Mouse (Mus musculus): Measurements from ENCODE around the gene Myo1b. TPM values are rescaled to one million over a fixed set of nuclear protein-coding genes. Genes with fewer than 3 reads are reported as not detected.

Myo1b gene
- polyA plus RNA-seq, 1 experiment from 2014 or later: 26.2 TPM

DNA sequence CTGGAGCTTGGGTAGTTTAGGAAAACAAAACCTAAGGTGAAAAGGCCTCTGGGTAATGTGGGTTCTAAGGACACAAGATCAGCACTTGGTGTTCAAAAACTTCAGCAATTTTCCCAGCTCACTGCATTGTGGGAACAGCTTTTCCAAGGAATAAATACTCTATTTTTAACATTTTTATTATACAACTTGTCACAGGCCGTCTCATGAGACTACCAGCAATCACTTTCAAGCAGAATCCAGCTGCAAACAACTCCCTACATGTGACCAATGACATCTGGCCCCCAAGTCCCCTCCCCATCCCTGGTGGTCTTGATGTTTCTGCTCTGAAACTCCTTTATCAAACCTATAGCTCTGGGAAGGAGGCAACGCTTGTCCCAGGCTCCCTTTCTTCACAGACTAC is 179.0 kb downstream of the Myo1b start:
- H3K27me3 ChIP-seq: no peaks in the 10 kb centered on the region
- ATAC-seq (no peak), DNase-seq (ENCODE audit: low read depth, low spot score) (no peak)
- POLR2A ChIA-PET: no interaction called here
- no peak for TF ChIP-seq CTCF (IDR thresholded peaks at IDR 0.05)
- in situ Hi-C loops (cut with MboI; ENCODE audit: low pct_unique_long_range_greater_than_20kb): no loop called here
- CTCF ChIA-PET: interaction anchor here (0.7 kb wide), 1 partner anchor 68 kb away, joined by 3 read pairs; no protein-coding TSS in a partner anchor

DNA sequence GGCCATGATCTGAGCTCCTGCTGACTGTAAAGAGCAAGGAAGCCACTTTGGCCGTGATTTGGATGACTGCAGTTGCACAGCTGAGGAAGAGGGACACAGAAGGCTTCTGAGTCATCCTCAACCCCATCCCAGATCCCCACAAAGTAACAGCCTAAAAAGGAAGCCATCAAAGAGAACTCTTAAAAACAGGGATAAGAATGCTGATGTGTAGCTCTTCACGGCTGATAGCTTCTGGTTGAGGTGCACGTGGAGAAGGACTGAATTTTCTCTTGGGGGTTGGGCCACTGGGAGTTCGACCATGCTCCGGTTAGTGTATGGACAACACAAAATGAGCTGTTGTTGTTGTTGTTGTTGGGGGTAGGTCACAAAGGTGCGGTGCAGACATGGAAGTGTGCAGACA is 181.2 kb downstream of the Myo1b start:
- no peak for TF ChIP-seq CTCF (IDR thresholded peaks at IDR 0.05)
- in situ Hi-C loops (cut with MboI; ENCODE audit: low pct_unique_long_range_greater_than_20kb): no loop called here
- no peak for ATAC-seq
- no peaks in the 10 kb centered on the region for H3K27me3 ChIP-seq
- CTCF ChIA-PET: no interaction called here
- POLR2A ChIA-PET: no interaction called here
- DNase-seq (ENCODE audit: low read depth, low spot score): no peak

DNA sequence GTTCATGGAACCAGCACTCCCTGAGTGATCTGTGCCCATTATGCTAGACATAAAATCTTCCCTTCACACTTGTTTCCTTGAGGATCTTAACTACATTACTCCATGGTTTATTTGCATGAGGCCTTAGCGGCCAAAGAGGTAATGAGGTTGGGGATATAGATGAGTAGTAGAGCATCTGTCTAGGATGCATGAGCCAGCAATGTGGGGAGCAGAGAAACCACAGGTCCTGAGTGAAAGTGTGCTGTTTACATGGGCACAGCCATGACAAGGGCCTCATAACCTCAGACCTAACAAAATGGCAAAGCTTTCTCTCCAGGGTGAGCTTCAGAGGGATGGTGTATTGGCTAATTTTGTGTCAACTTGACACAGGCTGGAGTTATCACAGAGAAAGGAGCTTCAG is 186.5 kb downstream of the Myo1b start:
- no peak for TF ChIP-seq CTCF (IDR thresholded peaks at IDR 0.05)
- ChIA-PET CTCF (no interaction called here), POLR2A (no interaction called here)
- no peaks in the 10 kb centered on the region for H3K27me3 ChIP-seq
- in situ Hi-C loops (cut with MboI; ENCODE audit: low pct_unique_long_range_greater_than_20kb): no loop called here
- DNase-seq (ENCODE audit: low read depth, low spot score) (no peak), ATAC-seq (no peak)

DNA sequence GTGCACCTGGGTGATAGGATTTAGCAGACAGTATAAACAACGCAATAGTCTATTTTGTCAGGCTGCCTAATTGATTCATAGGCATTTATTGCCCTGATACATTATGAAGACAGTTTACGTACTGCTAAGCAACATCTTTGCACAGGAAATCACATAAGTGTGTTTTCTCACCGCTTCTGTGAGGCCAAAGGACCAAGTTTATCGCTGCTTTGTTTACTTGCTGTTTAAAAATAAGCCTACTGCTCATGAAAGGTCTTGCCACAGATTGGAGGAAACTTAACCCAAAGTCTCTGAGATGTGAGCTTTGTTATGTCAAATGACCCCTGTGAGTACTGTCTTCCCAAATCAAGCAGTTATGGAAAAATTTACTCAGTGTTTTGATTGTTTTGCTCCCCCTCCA is 187.1 kb downstream of the Myo1b start:
- ChIA-PET CTCF (no interaction called here), POLR2A (no interaction called here)
- no peak for ATAC-seq
- TF ChIP-seq CTCF (IDR thresholded peaks at IDR 0.05): no peak
- no peak for DNase-seq (ENCODE audit: low read depth, low spot score)
- no peaks in the 10 kb centered on the region for H3K27me3 ChIP-seq
- in situ Hi-C loops (cut with MboI; ENCODE audit: low pct_unique_long_range_greater_than_20kb): no loop called here

DNA sequence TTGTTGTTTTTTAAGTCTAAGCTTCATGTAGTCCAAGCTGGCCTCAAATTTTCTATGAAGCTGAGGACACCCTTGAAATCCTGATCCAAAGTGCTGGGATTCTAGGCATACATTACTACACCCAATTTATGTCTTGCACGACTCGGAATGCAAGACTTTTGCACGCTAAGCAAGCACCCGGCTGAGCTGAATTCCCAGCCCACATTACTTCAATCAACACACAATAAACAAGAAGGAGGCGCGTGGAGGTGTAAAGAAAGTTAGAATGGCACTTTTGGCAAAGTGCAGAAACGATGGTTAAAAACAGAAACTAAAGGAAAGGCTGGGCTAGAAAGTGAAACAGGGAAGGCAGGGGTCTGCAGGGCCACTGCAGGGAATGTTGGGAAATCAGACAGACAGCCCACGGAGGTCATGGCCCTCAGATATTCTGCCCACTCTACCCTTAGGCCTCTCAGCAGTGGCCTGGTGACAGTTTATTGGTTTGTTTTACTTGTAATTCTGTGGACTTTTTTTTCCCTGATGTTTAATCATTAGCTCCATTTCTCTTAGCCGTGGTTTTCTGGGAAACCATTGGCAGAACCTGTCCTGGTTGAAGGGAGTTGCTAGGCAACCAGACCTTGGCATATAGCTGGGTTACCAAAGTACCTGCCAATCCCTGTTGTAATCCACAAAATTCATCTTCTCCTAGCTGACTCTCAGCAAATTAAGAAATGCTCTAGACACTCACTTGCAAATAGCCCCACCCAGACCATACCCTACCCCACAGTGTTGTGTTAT is 195.8 kb downstream of the Myo1b start:
- DNase-seq (ENCODE audit: low read depth, low spot score): no peak
- no peaks in the 10 kb centered on the region for H3K27me3 ChIP-seq
- ATAC-seq: peak; percentile 39
- CTCF ChIA-PET: interaction anchor here (0.8 to 1.2 kb wide), 2 partner anchors 15 to 76 kb away, joined by 3 read pairs; no protein-coding TSS in a partner anchor
- POLR2A ChIA-PET: no interaction called here
- TF ChIP-seq CTCF (IDR thresholded peaks at IDR 0.05): no peak
- in situ Hi-C loops (cut with MboI; ENCODE audit: low pct_unique_long_range_greater_than_20kb): no loop called here

DNA sequence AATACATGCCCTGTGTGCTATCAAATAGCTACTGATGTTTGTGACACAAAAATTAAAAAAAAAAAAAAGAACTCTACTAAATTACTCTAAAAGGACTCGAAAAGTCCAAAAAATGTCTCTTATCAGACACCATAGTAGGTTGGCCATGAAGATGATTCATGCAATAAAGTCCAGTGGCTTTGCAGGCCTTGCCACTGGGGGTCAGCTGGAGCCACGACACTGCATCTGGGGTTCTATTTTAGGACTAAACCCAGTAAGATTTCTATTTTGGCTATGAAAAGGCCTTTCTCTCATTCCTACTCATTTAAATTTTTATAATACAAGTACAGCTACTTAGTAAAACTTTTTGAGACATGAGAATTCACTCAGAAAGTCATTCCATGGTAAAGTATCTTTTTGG is 205.0 kb downstream of the Myo1b start:
- TF ChIP-seq CTCF (IDR thresholded peaks at IDR 0.05): peak; percentile 34
- ChIA-PET POLR2A (no interaction called here), CTCF (no interaction called here)
- DNase-seq (ENCODE audit: low read depth, low spot score) (no peak), ATAC-seq (no peak)
- in situ Hi-C loops (cut with MboI; ENCODE audit: low pct_unique_long_range_greater_than_20kb): no loop called here
- H3K27me3 ChIP-seq: no peaks in the 10 kb centered on the region

- ATAC-seq: no peak
- in situ Hi-C loops (cut with MboI; ENCODE audit: low pct_unique_long_range_greater_than_20kb): no loop called here
- ChIA-PET POLR2A (no interaction called here), CTCF (no interaction called here)
- no peak for TF ChIP-seq CTCF (IDR thresholded peaks at IDR 0.05)
- H3K27me3 ChIP-seq: no peaks in the 10 kb centered on the region
- no peak for DNase-seq (ENCODE audit: low read depth, low spot score)
Measured at GRCm38 (mm10) chr1:51706106-51706505, 209.8 kb downstream of the Myo1b start.

GRCm38 (mm10) chr1:51704610-51705009 is 211.3 kb downstream of the Myo1b start:
- in situ Hi-C loops (cut with MboI; ENCODE audit: low pct_unique_long_range_greater_than_20kb): no loop called here
- ATAC-seq (no peak), DNase-seq (ENCODE audit: low read depth, low spot score) (no peak)
- H3K27me3 ChIP-seq: no peaks in the 10 kb centered on the region
- no peak for TF ChIP-seq CTCF (IDR thresholded peaks at IDR 0.05)
- ChIA-PET POLR2A (no interaction called here), CTCF (interaction anchor here (1.0 kb wide), 2 partner anchors 16 to 18 kb away, joined by 3 to 5 read pairs; no protein-coding TSS in a partner anchor)

Other genes with a start within 250 kb of the Myo1b start
- gene Stat4, start 71.1 kb upstream of the Myo1b start, polyA plus RNA-seq (2021): not detected
- 27.0 TPM for gene Stat1, start 203.4 kb upstream of the Myo1b start, polyA plus RNA-seq (2021)

All from Patski (cell line).